Mouse (Mus musculus) midbrain, embryonic 14.5 days (tissue): ENCODE measurements around the gene Efnb1. TPM values are rescaled to one million over a fixed set of nuclear protein-coding genes. Genes with fewer than 3 reads are reported as not detected.

Source experiments
- ATAC-seq: fragments of 200-750 bp; cut with Nextera tagmentation; 2 replicates; pipeline ENCODE4 v1.8.0; 2017; ENCODE audit warnings: moderate number of reproducible peaks, moderate library complexity; ENCODE audit not compliant: low FRiP score, low TSS enrichment
- DNase-seq: peaks from one replicate; pipeline ENCODE4 v3.0.0-alpha.2; 2015
- H3K27ac ChIP-seq: fragments of 300-500 bp; sonication (generic); replicated peaks from 2 replicates; pipeline ENCODE4 v1.5.1; 2014; ENCODE audit warnings: mild to moderate bottlenecking, low read depth, low read length, moderate library complexity
- H3K27me3 ChIP-seq: fragments of 300-500 bp; sonication (generic); 2 replicates; pipeline ENCODE4 v1.6.1; 2014; ENCODE audit warnings: low read length, control low read depth, mixed read lengths; ENCODE audit not compliant: control insufficient read depth, insufficient read depth
- H3K36me3 ChIP-seq: fragments of 300-500 bp; sonication (generic); 2 replicates; pipeline ENCODE4 v1.6.1; 2014; ENCODE audit warnings: low read length, control low read depth; ENCODE audit not compliant: control insufficient read depth, insufficient read depth
- H3K4me1 ChIP-seq: fragments of 300-500 bp; sonication (generic); 2 replicates; pipeline ENCODE4 v1.6.1; 2014; ENCODE audit warnings: mild to moderate bottlenecking, antibody characterized with exemption, low read length, control low read depth; ENCODE audit not compliant: control insufficient read depth, insufficient read depth
- H3K4me2 ChIP-seq: fragments of 300-500 bp; sonication (generic); 2 replicates; pipeline ENCODE4 v1.6.1; 2014; ENCODE audit warnings: mild to moderate bottlenecking, low read length, moderate library complexity
- H3K4me3 ChIP-seq: fragments of 300-500 bp; sonication (generic); replicated peaks from 2 replicates; pipeline ENCODE4 v1.5.1; 2014; ENCODE audit warnings: low read depth, low read length
- H3K9ac ChIP-seq: fragments of 300-500 bp; sonication (generic); replicated peaks from 2 replicates; pipeline ENCODE4 v1.6.1; 2014; ENCODE audit warnings: mild to moderate bottlenecking, low read length, moderate library complexity
- H3K9me3 ChIP-seq: fragments of 300-500 bp; sonication (generic); 2 replicates; pipeline ENCODE4 v1.6.1; 2016; ENCODE audit warnings: low read length, control low read depth, mixed read lengths; ENCODE audit not compliant: control insufficient read depth
- WGBS: fragments of 180-500 bp; shearing (Covaris S2); extraction: QIAGEN DNeasy Blood & Tissue Kit; methylation state at CpG from one replicate; pipeline ENCODE4 v1.1.7; 2014; 5-methylcytosine and 5-hydroxymethylcytosine counted together
- polyA plus RNA-seq: library from polyadenylated mRNA; unstranded; fragments of >200 nt; fragmentation: Nextera tagmentation; extraction: Ambion mirVana; gene quantifications from 2 replicates; pipeline ENCODE4 v1.2.1, GENCODE M21; 2014

Gene Efnb1
- polyA plus RNA-seq, 1 experiment from 2014 or later, result 20.0 TPM

DNA sequence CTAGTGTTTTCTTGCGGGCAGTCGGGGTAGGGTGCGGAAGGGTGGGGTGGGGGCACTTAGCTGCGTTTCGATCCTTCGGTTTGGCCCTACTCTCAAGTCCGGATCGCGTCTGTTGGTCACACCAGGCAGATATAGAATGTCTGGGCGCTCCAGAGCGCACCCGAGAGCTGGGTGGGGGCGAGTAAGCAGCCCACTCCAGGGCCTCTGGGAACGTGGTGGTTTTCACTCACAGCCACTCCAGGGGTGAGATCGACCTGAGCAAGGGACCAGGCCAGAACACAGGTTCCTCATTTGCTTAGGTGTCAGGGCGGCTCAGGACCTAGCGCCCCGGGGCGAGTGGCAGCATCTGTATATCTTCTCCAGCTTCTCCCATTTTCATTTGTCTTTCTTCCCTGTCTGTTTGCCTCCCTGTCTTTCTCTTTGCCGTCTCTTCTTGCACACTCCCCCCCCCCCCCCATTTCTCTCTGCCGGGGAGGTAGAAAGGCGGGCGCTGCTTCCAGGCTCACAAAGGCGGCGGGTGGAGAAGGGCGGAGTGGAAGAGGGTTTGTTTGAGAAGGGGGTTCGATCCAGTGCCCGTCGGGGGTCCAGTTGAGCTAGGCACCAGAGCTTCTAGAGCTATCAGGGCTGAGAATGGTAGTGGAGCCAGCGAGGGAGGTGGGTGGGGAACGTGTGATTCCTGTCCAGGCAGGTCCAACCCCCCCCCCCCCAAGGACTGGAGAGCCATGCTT, 1.4 kb downstream of the Efnb1 start:
- DNase-seq, result peak; percentile 40
- ATAC-seq, result no peak

DNA sequence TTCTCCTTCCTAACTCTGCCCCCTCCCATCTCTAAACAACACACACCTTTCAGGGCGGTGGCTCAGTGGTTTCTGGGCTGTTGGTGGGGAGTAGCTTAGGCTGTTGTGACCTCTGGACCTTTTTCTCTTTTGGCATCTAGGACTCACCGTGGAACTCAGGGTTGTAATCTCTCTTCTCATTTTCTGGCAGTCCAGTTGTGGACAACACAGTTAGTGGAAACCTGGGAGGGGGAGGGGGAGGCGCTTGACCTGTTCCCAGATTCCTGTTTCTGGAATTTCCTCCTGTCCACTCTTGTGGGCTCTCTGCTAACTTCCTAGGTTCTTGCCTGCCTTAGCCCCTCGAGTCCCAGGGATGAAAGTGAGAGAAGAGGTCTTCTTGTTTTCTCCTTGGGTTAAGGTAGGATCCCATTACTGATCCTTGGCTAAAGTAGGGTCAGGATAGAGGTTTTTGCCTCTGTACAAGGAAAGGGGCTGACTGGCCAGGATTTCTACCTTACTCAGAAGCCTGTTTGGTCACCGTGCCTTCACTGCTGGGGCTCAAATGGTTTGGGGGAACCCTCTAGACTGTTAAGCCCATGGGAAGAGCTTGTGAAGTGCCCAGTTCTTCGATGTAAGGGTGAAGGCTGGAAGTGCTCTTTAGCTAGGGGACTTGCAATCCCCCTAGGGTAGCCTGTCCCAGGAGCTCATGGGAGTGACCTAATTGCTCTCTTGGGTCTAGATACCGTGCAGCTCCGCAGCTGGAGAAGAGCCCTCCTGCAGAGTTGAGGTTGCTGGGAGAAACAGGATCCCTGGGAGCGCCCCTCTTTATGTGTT, 2.2 kb downstream of the Efnb1 start:
- peaks cover 22% of the 10 kb centered on the region for H3K4me1 ChIP-seq
- H3K9me3 ChIP-seq, result no peaks in the 10 kb centered on the region
- peak overlapping the region; percentile 58 for H3K4me3 ChIP-seq
- DNase-seq, result no peak
- no peak for ATAC-seq
- H3K27ac ChIP-seq, result peak overlapping the region; percentile 37
- peak overlapping the region; percentile 72 for H3K4me2 ChIP-seq
- H3K36me3 ChIP-seq, result no peaks in the 10 kb centered on the region
- H3K9ac ChIP-seq, result peak overlapping the region; percentile 71
- 24% methylated on average over 9 of the region's 9 CpGs for WGBS
- 0 out of 2 replicates have a peak, but pooled peaks cover 7% of the 10 kb centered on the region for H3K27me3 ChIP-seq

More for the DNA sequence above, 1.4 kb downstream of the Efnb1 start:
- Histone ChIP-seq H3K4me1 (peaks cover 19% of the 10 kb centered on the region), H3K9me3 (no peaks in the 10 kb centered on the region), H3K9ac (peak overlapping the region; percentile 71), H3K27ac (peak overlapping the region; percentile 55), H3K4me2 (peak overlapping the region; percentile 72), H3K36me3 (no peaks in the 10 kb centered on the region), H3K4me3 (peak overlapping the region; percentile 58), H3K27me3 (0 out of 2 replicates have a peak, but pooled peaks cover 7% of the 10 kb centered on the region)
- 30% methylated on average over 31 of the region's 31 CpGs for WGBS

DNA sequence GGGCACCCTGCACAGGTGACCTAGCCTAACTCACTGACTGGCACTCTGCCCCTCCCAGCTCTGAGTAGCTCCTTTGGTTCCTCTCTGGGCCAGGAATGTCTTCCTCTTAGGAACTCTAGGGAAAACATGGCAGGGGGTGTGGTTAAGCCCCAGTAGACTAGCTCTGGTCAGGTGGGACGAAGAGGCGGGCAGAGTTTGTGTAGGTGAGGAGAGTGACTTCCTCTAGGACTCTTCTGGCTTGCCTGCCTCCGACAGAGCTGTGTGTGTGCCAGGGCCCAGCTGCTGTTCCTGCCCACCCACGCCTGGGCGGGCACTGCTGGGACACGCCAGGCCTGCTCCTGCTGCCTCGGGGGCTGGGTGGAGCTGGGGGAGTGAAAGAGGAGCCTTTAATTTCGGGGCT, 5.1 kb downstream of the Efnb1 start:
- DNase-seq, result no peak
- H3K9ac ChIP-seq, result no peak overlapping the region
- 0 out of 2 replicates have a peak overlapping the region, but pooled peaks have one; percentile 2 for H3K4me3 ChIP-seq

DNA sequence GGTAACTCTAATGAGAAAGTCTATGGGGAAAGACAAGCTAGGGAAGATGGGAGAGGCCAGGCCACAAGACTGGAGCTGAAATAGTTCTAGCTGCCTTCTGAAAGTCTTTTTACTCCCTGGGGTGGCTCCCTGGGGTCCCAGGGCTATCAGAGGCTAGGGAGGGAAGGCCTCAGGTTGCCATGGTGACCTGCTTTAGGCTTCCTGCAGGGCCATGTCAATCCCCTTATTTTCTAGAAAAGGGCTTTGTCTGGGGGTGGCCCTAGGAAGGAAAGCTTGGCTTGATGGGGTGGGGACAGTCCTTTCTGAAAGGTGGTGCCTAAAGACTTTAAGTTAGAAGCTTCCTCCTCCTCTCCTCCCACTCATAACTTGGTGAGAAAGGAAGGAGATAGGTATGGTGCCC, 6.0 kb downstream of the Efnb1 start:
- Histone ChIP-seq H3K27ac (0 out of 2 replicates have a peak overlapping the region, but pooled peaks have one; percentile 8), H3K9ac (no peak overlapping the region; the same call in 1 of the 2 replicates)

More for the DNA sequence above, 5.1 kb downstream of the Efnb1 start:
- WGBS, result 52% methylated on average over 8 of the region's 8 CpGs
- no peak for ATAC-seq
- Histone ChIP-seq H3K4me1 (peaks cover 22% of the 10 kb centered on the region), H3K9me3 (no peaks in the 10 kb centered on the region), H3K27me3 (no peaks in the 10 kb centered on the region), H3K36me3 (0 out of 2 replicates have a peak, but pooled peaks cover 4% of the 10 kb centered on the region), H3K4me2 (peak overlapping the region; percentile 72), H3K27ac (0 out of 2 replicates have a peak overlapping the region, but pooled peaks have one; percentile 20)

DNA sequence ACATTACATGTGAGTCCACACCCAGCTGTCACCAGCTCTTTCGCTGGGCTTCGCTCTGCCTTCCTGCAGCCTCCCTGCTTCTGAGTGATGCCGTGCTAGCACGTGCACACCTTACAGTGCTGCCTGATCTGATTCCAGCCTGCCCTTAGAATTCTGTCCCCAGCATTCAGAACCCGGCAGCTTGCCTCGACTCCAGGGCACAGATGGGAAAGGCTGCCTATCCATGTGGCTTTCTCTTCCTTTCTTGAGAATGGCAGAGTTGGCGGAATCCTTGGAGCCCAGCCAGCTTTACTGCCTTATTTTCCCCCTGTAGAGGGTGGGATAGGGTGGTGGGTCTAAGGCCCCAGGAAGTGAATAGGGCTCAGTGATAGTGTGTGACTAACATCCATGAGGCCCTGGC, 9.6 kb downstream of the Efnb1 start:
- ATAC-seq (no peak), DNase-seq (no peak)
- H3K4me3 ChIP-seq, result no peak overlapping the region
- H3K4me1 ChIP-seq, result peaks cover 14% of the 10 kb centered on the region
- 81% methylated on average over 7 of the region's 7 CpGs for WGBS
- no peak overlapping the region for H3K27ac ChIP-seq
- peaks cover 14% of the 10 kb centered on the region for H3K36me3 ChIP-seq
- H3K27me3 ChIP-seq, result no peaks in the 10 kb centered on the region
- no peak overlapping the region for H3K4me2 ChIP-seq
- no peak overlapping the region for H3K9ac ChIP-seq
- H3K9me3 ChIP-seq, result no peaks in the 10 kb centered on the region

More for the DNA sequence above, 6.0 kb downstream of the Efnb1 start:
- peak overlapping the region; percentile 72 for H3K4me2 ChIP-seq
- no peaks in the 10 kb centered on the region for H3K9me3 ChIP-seq
- DNase-seq, result peak; percentile 37
- ATAC-seq, result no peak
- H3K4me3 ChIP-seq, result no peak overlapping the region
- H3K36me3 ChIP-seq, result peaks cover 6% of the 10 kb centered on the region
- peaks cover 22% of the 10 kb centered on the region for H3K4me1 ChIP-seq
- H3K27me3 ChIP-seq, result no peaks in the 10 kb centered on the region

DNA sequence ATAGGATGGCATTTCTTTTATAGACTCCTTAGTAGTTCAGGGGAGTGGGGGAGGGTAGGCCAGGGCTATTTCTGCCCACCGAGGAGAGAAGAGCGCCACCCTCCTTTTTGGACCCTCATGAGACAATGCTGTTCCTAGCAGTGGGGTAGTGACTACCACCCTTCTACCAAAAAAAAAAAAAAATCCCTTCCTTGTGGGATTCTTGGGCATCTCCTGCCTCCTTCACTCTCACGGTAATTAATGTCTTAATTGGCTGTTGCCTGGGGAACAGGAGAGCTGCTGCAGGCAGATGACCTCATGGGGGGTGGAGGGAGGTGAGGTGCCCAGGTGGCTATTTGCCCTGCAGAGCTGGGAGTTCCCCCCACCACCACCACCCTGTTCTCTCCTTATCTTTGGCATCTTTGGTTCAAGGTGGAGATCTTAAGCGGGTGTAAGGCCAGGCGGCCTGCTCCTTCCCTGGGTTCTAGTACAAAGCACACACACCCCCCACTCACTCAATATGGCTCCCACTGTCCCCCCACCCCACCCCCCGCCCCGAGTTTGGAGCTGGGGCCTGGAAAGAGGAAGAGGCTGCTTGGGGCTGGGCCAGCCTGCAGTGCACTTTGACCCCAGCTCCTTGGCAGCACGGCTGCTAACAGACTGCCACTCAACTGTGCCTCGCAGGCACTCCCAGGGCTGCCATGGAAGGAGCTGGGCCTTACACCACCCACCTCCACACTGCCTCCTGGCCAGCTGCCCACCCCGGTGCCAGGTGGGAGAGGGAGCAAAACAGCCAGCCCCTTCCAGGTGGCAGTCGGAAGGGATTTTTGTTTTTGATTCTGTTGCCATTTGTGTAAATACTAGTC, 12.4 kb downstream of the Efnb1 start:
- 53% methylated on average over 11 of the region's 11 CpGs for WGBS
- Histone ChIP-seq H3K4me2 (no peak overlapping the region), H3K4me3 (no peak overlapping the region), H3K9me3 (no peaks in the 10 kb centered on the region), H3K9ac (no peak overlapping the region), H3K27me3 (no peaks in the 10 kb centered on the region), H3K36me3 (peaks cover 14% of the 10 kb centered on the region), H3K27ac (no peak overlapping the region), H3K4me1 (peaks cover 11% of the 10 kb centered on the region; the same call in 1 of the 2 replicates)
- ATAC-seq, result 0 out of 2 replicates have a peak, but pooled peaks have one; percentile 2
- no peak for DNase-seq

DNA sequence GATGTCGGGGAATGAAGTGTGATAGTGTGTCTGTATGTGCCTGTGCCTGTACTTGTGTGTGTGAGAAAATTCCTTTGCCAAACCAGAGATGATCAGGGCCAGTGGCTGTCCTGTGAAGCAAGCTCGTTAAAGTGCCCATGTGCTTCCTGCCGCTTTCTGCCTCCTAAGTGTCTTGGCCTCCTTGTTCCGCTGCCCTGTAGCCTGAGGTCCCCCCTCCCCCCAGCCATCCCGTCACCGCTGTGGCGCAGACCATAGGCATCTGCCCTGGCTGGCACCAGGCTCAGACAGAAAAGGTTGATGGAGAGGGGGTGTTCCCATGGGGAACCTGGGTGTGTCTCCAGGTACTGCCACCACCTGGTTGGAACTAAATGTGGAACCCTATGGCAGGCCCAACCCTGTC, 13.1 kb downstream of the Efnb1 start:
- ATAC-seq (no peak), DNase-seq (no peak)
- Histone ChIP-seq H3K27ac (no peak overlapping the region), H3K9ac (no peak overlapping the region), H3K27me3 (no peaks in the 10 kb centered on the region), H3K4me3 (no peak overlapping the region), H3K4me2 (no peak overlapping the region), H3K4me1 (peaks cover 11% of the 10 kb centered on the region; the same call in 1 of the 2 replicates), H3K36me3 (peaks cover 14% of the 10 kb centered on the region), H3K9me3 (no peaks in the 10 kb centered on the region)
- WGBS, result 73% methylated on average over 7 of the region's 7 CpGs

DNA sequence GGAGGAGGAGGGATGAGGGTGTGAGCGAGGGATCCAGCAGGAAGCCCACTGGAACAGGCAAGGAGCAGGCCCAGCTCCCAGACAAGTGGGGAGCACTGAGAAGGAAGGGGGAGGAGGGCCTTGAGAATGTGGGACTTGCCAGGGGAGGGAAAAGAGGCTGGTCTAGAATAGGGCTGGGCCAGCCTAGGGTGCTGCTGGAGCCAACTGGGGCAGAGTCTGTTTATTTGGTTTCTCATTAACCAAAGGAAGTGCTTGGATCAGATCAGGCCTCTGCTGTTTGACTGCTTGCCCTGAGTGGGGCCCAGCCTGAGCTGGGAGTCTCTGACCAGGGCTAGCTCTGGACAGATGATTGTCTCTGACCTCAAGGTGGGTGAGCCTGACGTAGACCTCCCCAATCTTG, 14.0 kb downstream of the Efnb1 start:
- WGBS, result 91% methylated on average over 2 of the region's 2 CpGs
- no peaks in the 10 kb centered on the region for H3K9me3 ChIP-seq
- no peaks in the 10 kb centered on the region for H3K27me3 ChIP-seq
- H3K36me3 ChIP-seq, result peaks cover 14% of the 10 kb centered on the region
- H3K4me3 ChIP-seq, result no peak overlapping the region
- no peak overlapping the region for H3K4me2 ChIP-seq
- ATAC-seq (no peak), DNase-seq (no peak)
- H3K4me1 ChIP-seq, result peaks cover 11% of the 10 kb centered on the region; the same call in 1 of the 2 replicates
- no peak overlapping the region for H3K27ac ChIP-seq
- no peak overlapping the region for H3K9ac ChIP-seq
